Mouse (Mus musculus) liver, postnatal 0 days (tissue): Measurements from ENCODE around the gene Pard3. TPM values are rescaled to one million over a fixed set of nuclear protein-coding genes. Genes with fewer than 3 reads are reported as not detected.

Experiments
- ATAC-seq: fragments of 200-750 bp; cut with Nextera tagmentation; 2 replicates; pipeline ENCODE4 v1.8.0; 2017; ENCODE audit warnings: mild to moderate bottlenecking, moderate library complexity
- DNase-seq: peaks from one replicate; pipeline ENCODE4 v3.0.0-alpha.2; 2016
- H3K27ac ChIP-seq: fragments of 300-500 bp; sonication (generic); 2 replicates; pipeline ENCODE4 v1.5.1; 2014; ENCODE audit warnings: antibody characterized with exemption, moderate library complexity, mild to moderate bottlenecking, low read depth
- H3K27me3 ChIP-seq: fragments of 300-500 bp; sonication (generic); 2 replicates; pipeline ENCODE4 v1.6.1; 2014; ENCODE audit warnings: low read length, control low read depth, mixed read lengths; ENCODE audit not compliant: insufficient read depth
- H3K36me3 ChIP-seq: fragments of 300-500 bp; sonication (generic); replicated peaks from 2 replicates; pipeline ENCODE4 v1.6.1; 2014; ENCODE audit warnings: mild to moderate bottlenecking, control low read depth, low read length, moderate library complexity, mixed read lengths; ENCODE audit not compliant: insufficient read depth
- H3K4me1 ChIP-seq: fragments of 300-500 bp; sonication (generic); 2 replicates; pipeline ENCODE4 v1.6.1; 2014; ENCODE audit warnings: antibody characterized with exemption, mild to moderate bottlenecking, control low read depth; ENCODE audit not compliant: insufficient read depth
- H3K4me2 ChIP-seq: fragments of 300-500 bp; sonication (generic); 2 replicates; pipeline ENCODE4 v1.6.1; 2014; ENCODE audit warnings: low read depth, mild to moderate bottlenecking, low read length, moderate library complexity, mixed read lengths
- H3K4me3 ChIP-seq: fragments of 300-500 bp; sonication (generic); 2 replicates; pipeline ENCODE4 v1.5.1; 2014; ENCODE audit warnings: low read depth, low read length
- H3K9ac ChIP-seq: fragments of 300-500 bp; sonication (generic); replicated peaks from 2 replicates; pipeline ENCODE4 v1.6.1; 2014; ENCODE audit warnings: mild to moderate bottlenecking, moderate library complexity
- H3K9me3 ChIP-seq: fragments of 300-500 bp; sonication (generic); 2 replicates; pipeline ENCODE4 v1.6.1; 2016; ENCODE audit warnings: mild to moderate bottlenecking, control low read depth, low read length, mixed read lengths
- CTCF ChIP-seq: sonication (generic); IDR thresholded peaks from 2 replicates; pipeline ENCODE4 v1.5.1; 2016; ENCODE audit warnings: antibody characterized with exemption, low read depth
- EP300 ChIP-seq: IDR thresholded peaks from 2 replicates; pipeline ENCODE4 v1.6.1; 2016; ENCODE audit warnings: antibody characterized with exemption, low read depth, mild to moderate bottlenecking
- WGBS: fragments of 180-500 bp; shearing (Covaris S2); extraction: QIAGEN DNeasy Blood & Tissue Kit; methylation state at CpG from one replicate; pipeline ENCODE4 v1.1.7; 2014; ENCODE audit not compliant: insufficient replicate concordance; 5-methylcytosine and 5-hydroxymethylcytosine counted together
- polyA plus RNA-seq: library from polyadenylated mRNA; unstranded; fragments of >200 nt; fragmentation: Nextera tagmentation; extraction: Ambion mirVana; gene quantifications from 2 replicates; pipeline ENCODE4 v1.2.1, GENCODE M21; 2015

Gene Pard3
- polyA plus RNA-seq, 1 experiment from 2014 or later = 10.2 TPM

GRCm38 (mm10) chr8:127227407-127227806, 163.7 kb downstream of the Pard3 start:
- TF ChIP-seq EP300 (no peak), CTCF (no peak)
- H3K27me3 ChIP-seq = no peaks in the 10 kb centered on the region
- no peaks in the 10 kb centered on the region for H3K9me3 ChIP-seq
- ATAC-seq (peak; percentile 83), DNase-seq (no peak)
- H3K27ac ChIP-seq = no peak overlapping the region
- H3K36me3 ChIP-seq = no peaks in the 10 kb centered on the region
- no peak overlapping the region for H3K9ac ChIP-seq
- WGBS = 59% methylated on average over 4 of the region's 4 CpGs
- H3K4me3 ChIP-seq = no peak overlapping the region
- H3K4me2 ChIP-seq = no peak overlapping the region
- H3K4me1 ChIP-seq = peaks cover 3% of the 10 kb centered on the region; the same call in 1 of the 2 replicates

GRCm38 (mm10) chr8:127229325-127230232, 165.9 kb downstream of the Pard3 start:
- Histone ChIP-seq H3K36me3 (no peaks in the 10 kb centered on the region), H3K27ac (no peak overlapping the region), H3K9ac (no peak overlapping the region), H3K4me3 (no peak overlapping the region), H3K9me3 (no peaks in the 10 kb centered on the region), H3K4me1 (peaks cover 3% of the 10 kb centered on the region; the same call in 1 of the 2 replicates), H3K4me2 (no peak overlapping the region), H3K27me3 (no peaks in the 10 kb centered on the region)
- ATAC-seq (no peak), DNase-seq (no peak)
- TF ChIP-seq EP300 = no peak
- no peak for TF ChIP-seq CTCF
- 65% methylated on average over 13 of the region's 15 CpGs for WGBS

DNA sequence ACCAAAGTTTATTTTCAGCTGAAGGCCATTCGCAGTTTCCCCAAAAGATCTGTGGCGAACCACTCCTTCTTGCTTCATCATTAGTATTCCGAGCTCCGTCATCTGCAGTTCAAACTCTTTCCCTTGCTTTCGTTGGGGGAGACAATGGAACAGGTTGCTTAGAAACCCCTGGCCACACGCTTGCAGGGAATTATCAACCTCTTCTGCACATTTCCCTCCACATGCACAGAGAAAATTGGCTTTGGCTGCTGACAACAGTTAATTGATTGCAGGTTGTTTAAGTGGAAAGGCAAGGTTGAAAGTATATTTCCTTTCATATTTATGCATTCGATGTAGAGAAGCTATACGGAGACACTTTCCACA, 166.5 kb downstream of the Pard3 start:
- H3K36me3 ChIP-seq = no peaks in the 10 kb centered on the region
- H3K4me3 ChIP-seq = no peak overlapping the region
- no peak overlapping the region for H3K4me2 ChIP-seq
- WGBS = 62% methylated on average over 8 of the region's 8 CpGs
- H3K27ac ChIP-seq = no peak overlapping the region
- no peak for ATAC-seq
- no peak overlapping the region for H3K9ac ChIP-seq
- H3K9me3 ChIP-seq = no peaks in the 10 kb centered on the region
- H3K4me1 ChIP-seq = peaks cover 3% of the 10 kb centered on the region; the same call in 1 of the 2 replicates
- no peak for DNase-seq
- no peaks in the 10 kb centered on the region for H3K27me3 ChIP-seq
- TF ChIP-seq CTCF (no peak), EP300 (no peak)

DNA sequence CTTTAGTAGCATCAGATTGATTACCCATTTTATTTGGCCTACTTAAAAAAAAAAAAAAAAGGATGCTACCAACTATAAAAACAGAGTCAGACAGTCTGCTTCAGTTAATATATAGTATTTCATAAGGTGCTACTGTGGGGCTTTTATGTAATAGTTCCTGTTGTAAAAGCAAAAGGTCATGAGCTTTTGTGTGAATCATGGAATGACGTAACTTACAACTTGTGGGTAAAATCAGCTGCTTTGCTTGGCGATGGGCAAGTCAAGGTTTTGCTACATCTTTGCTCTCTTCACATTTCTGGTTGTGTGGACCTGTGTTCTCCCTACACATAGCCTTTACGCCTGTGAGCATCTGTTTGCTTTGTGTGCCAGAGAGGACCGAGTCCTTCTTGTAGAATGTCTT, 179.7 kb downstream of the Pard3 start:
- Histone ChIP-seq H3K27me3 (no peaks in the 10 kb centered on the region), H3K4me1 (no peaks in the 10 kb centered on the region; the same call in 1 of the 2 replicates), H3K4me2 (no peak overlapping the region), H3K27ac (no peak overlapping the region), H3K9me3 (no peaks in the 10 kb centered on the region), H3K4me3 (no peak overlapping the region), H3K9ac (no peak overlapping the region), H3K36me3 (no peaks in the 10 kb centered on the region)
- 71% methylated on average over 4 of the region's 4 CpGs for WGBS
- TF ChIP-seq EP300 (no peak), CTCF (no peak)
- DNase-seq = no peak
- no peak for ATAC-seq

DNA sequence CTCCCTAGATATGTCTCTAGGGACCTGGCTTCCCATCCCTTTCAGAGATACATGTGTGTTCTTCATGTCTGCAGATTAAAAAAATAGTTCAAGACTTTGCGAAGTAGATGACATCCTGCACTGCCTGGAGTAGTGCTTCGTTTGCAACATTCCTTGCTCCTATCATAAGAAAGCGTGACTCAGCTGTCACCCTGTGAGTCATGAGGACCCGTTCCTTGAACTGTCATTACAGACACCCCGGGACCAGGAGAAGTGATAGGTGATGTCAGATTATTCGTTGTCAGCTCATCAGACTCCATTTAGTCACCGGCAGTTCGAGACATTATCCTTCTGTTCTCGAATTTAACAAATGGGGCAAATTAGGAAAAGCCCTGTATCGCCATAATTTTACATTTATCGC, 180.1 kb downstream of the Pard3 start:
- WGBS = 72% methylated on average over 11 of the region's 11 CpGs
- no peaks in the 10 kb centered on the region for H3K36me3 ChIP-seq
- H3K4me2 ChIP-seq = no peak overlapping the region
- TF ChIP-seq CTCF = no peak
- TF ChIP-seq EP300 = no peak
- H3K27me3 ChIP-seq = no peaks in the 10 kb centered on the region
- H3K4me3 ChIP-seq = no peak overlapping the region
- no peaks in the 10 kb centered on the region; the same call in 1 of the 2 replicates for H3K4me1 ChIP-seq
- DNase-seq (no peak), ATAC-seq (no peak)
- no peaks in the 10 kb centered on the region for H3K9me3 ChIP-seq
- no peak overlapping the region for H3K27ac ChIP-seq
- H3K9ac ChIP-seq = no peak overlapping the region

- H3K9ac ChIP-seq = no peak overlapping the region
- DNase-seq = no peak
- H3K4me1 ChIP-seq = peaks cover 12% of the 10 kb centered on the region
- TF ChIP-seq CTCF (no peak), EP300 (no peak)
- no peaks in the 10 kb centered on the region for H3K36me3 ChIP-seq
- H3K27ac ChIP-seq = peak overlapping the region; percentile 23; the same call in 1 of the 2 replicates
- WGBS = 62% methylated on average over 4 of the region's 4 CpGs
- H3K4me3 ChIP-seq = no peak overlapping the region
- no peaks in the 10 kb centered on the region for H3K9me3 ChIP-seq
- no peak for ATAC-seq
- H3K4me2 ChIP-seq = no peak overlapping the region
- no peaks in the 10 kb centered on the region for H3K27me3 ChIP-seq
These were observed 187.1 kb downstream of the Pard3 start for GRCm38 (mm10) chr8:127250746-127251145.
